8 mouse cellular contexts compared by ENCODE assay signal in genomic region chr11:100319492-100320171, GRCm38 (mm10). TPM values are rescaled to one million over a fixed set of nuclear protein-coding genes. Genes with fewer than 3 reads are reported as not detected.
DNase-seq lines count a peak whose midpoint lies in the region; ATAC-seq and TF ChIP-seq lines count a peak whose summit lies in the region.

TSS of gene Eif1 (plus strand) at chr11:100319885.

- H3K27me3 ChIP-seq in hindbrain, embryonic 10.5 days (ENCODE audit: insufficient read depth, poor library complexity, severe bottlenecking), result no peaks in the 10 kb centered on the region
- no peaks in the 10 kb centered on the region for H3K27me3 ChIP-seq in lung, postnatal 0 days (replicated peaks; ENCODE audit: insufficient read depth, low read length)

- peak within 1 kb of the TSS; percentile 99 for H3K9ac ChIP-seq in lung, postnatal 0 days (replicated peaks; ENCODE audit: low read depth)

- H3K4me2 ChIP-seq in lung, postnatal 0 days (replicated peaks; ENCODE audit: low read depth, low read length), result peak within 1 kb of the TSS; percentile 71

- no peak for TF ChIP-seq EP300 in lung, postnatal 0 days (IDR thresholded peaks at IDR 0.05)

- peaks cover 25% of the 10 kb centered on the region for H3K36me3 ChIP-seq in hindbrain, embryonic 10.5 days
- peaks cover 13% of the 10 kb centered on the region; the same call in 1 of the 2 replicates for H3K36me3 ChIP-seq in lung, postnatal 0 days (ENCODE audit: insufficient read depth, low read length)

- H3K4me3 ChIP-seq in hindbrain, embryonic 10.5 days, result peak within 1 kb of the TSS; percentile 93
- H3K4me3 ChIP-seq in lung, postnatal 0 days (ENCODE audit: low read depth, low read length), result peak within 1 kb of the TSS; percentile 85

- H3K9me3 ChIP-seq in hindbrain, embryonic 10.5 days, result no peaks in the 10 kb centered on the region
- no peaks in the 10 kb centered on the region for H3K9me3 ChIP-seq in lung, postnatal 0 days (ENCODE audit: low read length)

- TF ChIP-seq CTCF in lung, postnatal 0 days (IDR thresholded peaks at IDR 0.05), result no peak

- H3K4me1 ChIP-seq in hindbrain, embryonic 10.5 days (replicated peaks), result peaks cover 19% of the 10 kb centered on the region
- H3K4me1 ChIP-seq in lung, postnatal 0 days (ENCODE audit: insufficient read depth, low read depth, low read length), result no peaks in the 10 kb centered on the region; the same call in 1 of the 2 replicates

- peak within 1 kb of the TSS; percentile 100 for H3K27ac ChIP-seq in hindbrain, embryonic 10.5 days
- H3K27ac ChIP-seq in lung, postnatal 0 days (ENCODE audit: low read length), result peak within 1 kb of the TSS; percentile 99

- DNase-seq in MN1 (ENCODE audit: low spot score), result peak; percentile 99
- DNase-seq in cerebellum, adult 9-10 months, result peak; percentile 100
- peak; percentile 100 for DNase-seq in hindbrain, embryonic 10.5 days (ENCODE audit: low spot score)
- peak; percentile 100 for DNase-seq in layer of hippocampus, adult 9-11 months
- DNase-seq in lung, postnatal 0 days (ENCODE audit: low spot score), result peak; percentile 99
- DNase-seq in ovary, postnatal 14 days (ENCODE audit: low spot score), result peak; percentile 100
- peak; percentile 100 for DNase-seq in thymus, postnatal 14 days

- ATAC-seq in frontal cortex, adult (ENCODE audit: low TSS enrichment), result peak; percentile 86
- peak; percentile 92 for ATAC-seq in lung, postnatal 0 days

- under 1% methylated on average over 58 of the region's 58 CpGs for WGBS in hindbrain, embryonic 10.5 days
- 1% methylated on average over 44 of the region's 58 CpGs for WGBS in lung, postnatal 0 days

RNA-seq across cellular contexts. Expression of gene Eif1, which starts in this region (rescaled TPM):
- 1,728 and 1,735 TPM in 2 replicates for polyA plus RNA-seq in hindbrain, embryonic 10.5 days (2016; fragmentation: Nextera tagmentation; extraction: Ambion mirVana)
- polyA plus RNA-seq in lung, postnatal 0 days (2015; fragmentation: Nextera tagmentation; extraction: Ambion mirVana), result 2,114 and 2,164 TPM in 2 replicates

Comparison
In these comparisons a context has a peak if more than half of its experiments do, and no peak if none do; other contexts are left out.
1. Peak in every context shown above with its lines: DNase-seq, ATAC-seq, H3K4me3 ChIP-seq and H3K27ac ChIP-seq.